7 mouse cellular contexts compared by ENCODE assay signal in the genomic region with DNA sequence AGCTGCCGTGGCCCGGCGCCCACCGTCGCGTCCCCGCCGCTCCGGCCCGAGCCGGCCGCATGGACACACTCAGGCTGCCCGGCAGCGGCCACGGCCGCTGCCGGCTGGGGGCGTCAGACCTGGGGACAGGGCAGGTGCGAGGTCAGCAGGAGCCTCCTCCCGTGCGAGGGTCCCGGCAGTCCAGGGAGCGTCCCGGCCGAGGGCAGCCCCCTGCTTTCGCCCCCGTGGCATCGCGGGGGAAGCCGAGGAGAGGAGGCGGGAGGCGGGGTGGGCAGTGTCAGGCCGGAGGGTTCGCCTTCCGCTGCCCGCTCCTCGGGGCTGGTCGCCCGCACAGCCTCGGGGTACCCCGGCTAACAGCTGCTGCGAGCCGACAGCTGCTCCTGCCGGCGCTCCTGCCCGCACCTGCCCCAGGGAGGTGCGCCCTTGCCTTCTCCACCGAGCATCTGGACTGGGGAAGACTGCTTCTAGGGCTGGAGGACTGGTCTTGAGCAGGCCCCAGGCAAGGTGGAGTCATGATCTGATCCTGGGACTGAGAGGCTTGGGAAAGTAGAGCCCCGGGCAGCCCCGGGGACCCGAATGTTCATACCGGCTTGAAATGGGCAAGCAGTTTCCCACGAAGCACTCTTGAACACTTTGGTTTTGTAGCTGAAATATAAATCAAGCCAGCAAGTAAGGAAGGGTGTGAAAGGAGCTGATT. TPM values are rescaled to one million over a fixed set of nuclear protein-coding genes. Genes with fewer than 3 reads are reported as not detected.
A peak's percentile ranks its signal among the peaks of the same experiment; 100 is the strongest.
DNase-seq lines count a peak whose midpoint lies in the region; ATAC-seq and TF ChIP-seq lines count a peak whose summit lies in the region.

No protein-coding gene starts in this region.

- H3K9me3 ChIP-seq in CH12.LX (replicated peaks; ENCODE audit: low read length): no peaks in the 10 kb centered on the region
- no peaks in the 10 kb centered on the region for H3K9me3 ChIP-seq in hindbrain, embryonic 12.5 days (replicated peaks)
- no peaks in the 10 kb centered on the region for H3K9me3 ChIP-seq in limb, embryonic 12.5 days
- no peaks in the 10 kb centered on the region for H3K9me3 ChIP-seq in midbrain, embryonic 13.5 days

- H3K79me2 ChIP-seq in CH12.LX (replicated peaks; ENCODE audit: control insufficient read depth, extremely low read depth, insufficient read depth, poor library complexity, severe bottlenecking): peaks cover 44% of the 10 kb centered on the region

- WGBS in hindbrain, embryonic 12.5 days: 1% methylated on average over 51 of the region's 53 CpGs
- WGBS in limb, embryonic 12.5 days: under 1% methylated on average over 51 of the region's 53 CpGs
- WGBS in midbrain, embryonic 13.5 days: under 1% methylated on average over 52 of the region's 53 CpGs

- no peaks in the 10 kb centered on the region for H3K27me3 ChIP-seq in CH12.LX (replicated peaks)
- no peaks in the 10 kb centered on the region for H3K27me3 ChIP-seq in hindbrain, embryonic 12.5 days
- no peaks in the 10 kb centered on the region for H3K27me3 ChIP-seq in limb, embryonic 12.5 days
- H3K27me3 ChIP-seq in midbrain, embryonic 13.5 days: no peaks in the 10 kb centered on the region

- H3K4me3 ChIP-seq in CH12.LX (replicated peaks in 1 of 3; ENCODE audit: low read depth in 2 of 3, low read length in 2 of 3, poor library complexity in 1 of 3): peak overlapping the region; percentile 50 to 98 (median 95)
- peak overlapping the region; percentile 85 for H3K4me3 ChIP-seq in embryonic fibroblast, embryonic 13.5 days (ENCODE audit: insufficient read depth, low read length)
- H3K4me3 ChIP-seq in hindbrain, embryonic 12.5 days: peak overlapping the region; percentile 89
- peak overlapping the region; percentile 97 for H3K4me3 ChIP-seq in limb, embryonic 12.5 days (replicated peaks)
- H3K4me3 ChIP-seq in midbrain, embryonic 13.5 days (replicated peaks): peak overlapping the region; percentile 98

- DNase-seq in CH12.LX (ENCODE audit: extremely low read depth): peak; percentile 29
- peak; percentile 51 for DNase-seq in NIH3T3 (ENCODE audit: low read depth)
- DNase-seq in spleen, postnatal 36 days (ENCODE audit: low spot score in 2 of 2): peak; percentile 32 to 34

- peak; percentile 89 for ATAC-seq in hindbrain, embryonic 12.5 days (ENCODE audit: low FRiP score)
- ATAC-seq in limb, embryonic 12.5 days (ENCODE audit: insufficient number of reproducible peaks, insufficient read depth, low FRiP score, low TSS enrichment, low read depth): peak; percentile 21; the same call in 1 of the 2 replicates
- peak; percentile 78 for ATAC-seq in midbrain, embryonic 13.5 days

- in situ Hi-C loops in CH12.LX (cut with MboI; ENCODE audit: low pct_ligation_motif_present, low pct_unique_long_range_greater_than_20kb, low sequenced_read_pairs): no loop called here

- H3K9ac ChIP-seq in CH12.LX (ENCODE audit: insufficient read depth, low read depth): peak overlapping the region; percentile 85
- H3K9ac ChIP-seq in hindbrain, embryonic 12.5 days: peak overlapping the region; percentile 99
- H3K9ac ChIP-seq in limb, embryonic 12.5 days (replicated peaks): peak overlapping the region; percentile 93
- peak overlapping the region; percentile 98 for H3K9ac ChIP-seq in midbrain, embryonic 13.5 days (replicated peaks)

- H3K36me3 ChIP-seq in CH12.LX (replicated peaks in 1 of 2; ENCODE audit: control insufficient read depth in 1 of 2, insufficient read depth in 1 of 2, low read length in 1 of 2): peaks cover 3 to 14% of the 10 kb centered on the region in 2 experiments
- H3K36me3 ChIP-seq in hindbrain, embryonic 12.5 days: no peaks in the 10 kb centered on the region
- H3K36me3 ChIP-seq in limb, embryonic 12.5 days: peaks cover 12% of the 10 kb centered on the region; the same call in 1 of the 2 replicates
- H3K36me3 ChIP-seq in midbrain, embryonic 13.5 days: no peaks in the 10 kb centered on the region

- no peak for TF ChIP-seq RAD21 in CH12.LX (IDR thresholded peaks at IDR 0.05; ENCODE audit: low read depth, low read length)

- H3K4me2 ChIP-seq in CH12.LX (ENCODE audit: insufficient read depth, low read depth, poor library complexity, severe bottlenecking): peak overlapping the region; percentile 30; the same call in 1 of the 2 replicates
- H3K4me2 ChIP-seq in hindbrain, embryonic 12.5 days (replicated peaks): peak overlapping the region; percentile 76
- H3K4me2 ChIP-seq in limb, embryonic 12.5 days: peak overlapping the region; percentile 74
- H3K4me2 ChIP-seq in midbrain, embryonic 13.5 days (replicated peaks): peak overlapping the region; percentile 78

- peak in 1 of 2 experiments; percentile 31; a peak in 1 of 4 replicates for TF ChIP-seq CTCF in CH12.LX (conservative IDR thresholded peaks at IDR 0.05 in 1 of 2, IDR thresholded peaks at IDR 0.05 in 1 of 2; ENCODE audit: low read depth in 2 of 2, low read length in 2 of 2)
- TF ChIP-seq CTCF in embryonic fibroblast, embryonic 13.5 days (IDR thresholded peaks at IDR 0.05; ENCODE audit: borderline replicate concordance, insufficient read depth, low read length): no peak

- TF ChIP-seq POLR2A in CH12.LX (IDR thresholded peaks at IDR 0.05; ENCODE audit: low read depth, low read length): no peak
- TF ChIP-seq POLR2A in embryonic fibroblast, embryonic 13.5 days (IDR thresholded peaks at IDR 0.05; ENCODE audit: low read depth, low read length): no peak

- peaks cover 10 to 61% of the 10 kb centered on the region in 2 experiments for H3K4me1 ChIP-seq in CH12.LX (ENCODE audit: control insufficient read depth in 1 of 2, insufficient read depth in 2 of 2)
- H3K4me1 ChIP-seq in embryonic fibroblast, embryonic 13.5 days (ENCODE audit: control insufficient read depth, insufficient read depth, low read length): no peaks in the 10 kb centered on the region
- peaks cover 9% of the 10 kb centered on the region for H3K4me1 ChIP-seq in hindbrain, embryonic 12.5 days
- peaks cover 6% of the 10 kb centered on the region for H3K4me1 ChIP-seq in limb, embryonic 12.5 days (replicated peaks)
- H3K4me1 ChIP-seq in midbrain, embryonic 13.5 days (replicated peaks): peaks cover 19% of the 10 kb centered on the region

- dilution Hi-C loops in CH12.LX (cut with MboI; ENCODE audit: extremely low pct_ligation_motif_present, extremely low pct_unique_long_range_greater_than_20kb, low sequenced_read_pairs): no loop called here

- TF ChIP-seq EP300 in CH12.LX (IDR thresholded peaks at IDR 0.05; ENCODE audit: low read length): no peak

- H3K27ac ChIP-seq in CH12.LX (ENCODE audit: insufficient read depth, low read depth): peak overlapping the region; percentile 58
- 0 out of 2 replicates have a peak overlapping the region, but pooled peaks have one; percentile 28 for H3K27ac ChIP-seq in embryonic fibroblast, embryonic 13.5 days (ENCODE audit: insufficient read depth, low read length)
- H3K27ac ChIP-seq in hindbrain, embryonic 12.5 days: peak overlapping the region; percentile 95
- peak overlapping the region; percentile 96 for H3K27ac ChIP-seq in limb, embryonic 12.5 days
- H3K27ac ChIP-seq in midbrain, embryonic 13.5 days: peak overlapping the region; percentile 94

TF ChIP-seq in CH12.LX, 34 proteins besides CTCF, POLR2A, EP300 and RAD21:
- TF ChIP-seq TCF12 (IDR thresholded peaks at IDR 0.05; ENCODE audit: low read depth, low read length) (no peak), E2F4 (IDR thresholded peaks at IDR 0.05; ENCODE audit: insufficient replicate concordance, low read depth, low read length) (no peak), IRF4 (IDR thresholded peaks at IDR 0.05; ENCODE audit: low read depth, low read length) (0 out of 2 replicates have a peak, but pooled peaks have one; percentile 3), ZKSCAN1 (IDR thresholded peaks at IDR 0.05; ENCODE audit: borderline replicate concordance, low read depth, low read length) (no peak), MAFK (IDR thresholded peaks at IDR 0.05; ENCODE audit: insufficient replicate concordance, low read length) (no peak)

RNA-seq across cellular contexts. Expression of a gene that starts 0.5 kb away (rescaled TPM):
- total RNA-seq in CH12.LX (2012; rRNA removed): 74.7 and 93.5 TPM in 2 replicates
- total RNA-seq in CH12.LX (2014; rRNA removed): 84.5 and 87.3 TPM in 2 replicates
- polyA plus RNA-seq in CH12.LX (2012; ENCODE audit: insufficient read length, low read depth): 156 and 173 TPM in 2 replicates
- 76.1 and 82.9 TPM in 2 replicates for polyA plus RNA-seq in embryonic fibroblast, embryonic 13.5 days (2011; ENCODE audit: insufficient read length, low read depth, missing spikeins)
- 66.4 and 68.0 TPM in 2 replicates for polyA plus RNA-seq in hindbrain, embryonic 12.5 days (2016; fragmentation: Nextera tagmentation; extraction: Ambion mirVana)
- polyA plus RNA-seq in limb, embryonic 12.5 days (2016; fragmentation: Nextera tagmentation; extraction: Ambion mirVana): 57.5 and 62.5 TPM in 2 replicates
- polyA plus RNA-seq in midbrain, embryonic 13.5 days (2015; fragmentation: Nextera tagmentation; extraction: Ambion mirVana): 70.6 and 74.5 TPM in 2 replicates

Comparison
In these comparisons a context has a peak if more than half of its experiments do, and no peak if none do; other contexts are left out.
1. Peak in every context shown above with its lines: DNase-seq, ATAC-seq, H3K4me3 ChIP-seq and H3K27ac ChIP-seq.
2. H3K27ac ChIP-seq: peak in every context shown above with its lines; median percentile 96 in limb, embryonic 12.5 days; 95 in hindbrain, embryonic 12.5 days; 94 in midbrain, embryonic 13.5 days; 58 in CH12.LX; 28 in embryonic fibroblast, embryonic 13.5 days.
3. ATAC-seq: peak in every context shown above with its lines; median percentile 89 in hindbrain, embryonic 12.5 days; 78 in midbrain, embryonic 13.5 days; 21 in limb, embryonic 12.5 days.